14 mouse cellular contexts compared by ENCODE assay signal in genomic region chr4:24714367-24714766, GRCm38 (mm10).
DNase-seq lines count a peak whose midpoint lies in the region; ATAC-seq and TF ChIP-seq lines count a peak whose summit lies in the region.
"Had no signal": no experiment of that assay in that cellular context is flagged by ENCODE, and none has a peak within 500 bp of the region (broad histone marks: within the 10 kb centered on the region; RNA-seq: fewer than 3 reads in every experiment).

No protein-coding gene starts in this region.

- H3K27ac ChIP-seq in forebrain, embryonic 14.5 days (ENCODE audit: low read depth, low read length) = no peak overlapping the region
- no peak overlapping the region for H3K27ac ChIP-seq in forebrain, embryonic 15.5 days (replicated peaks)
- H3K27ac ChIP-seq in layer of hippocampus, adult 2 months = no peak overlapping the region
- H3K27ac ChIP-seq in MEL (ENCODE audit: control insufficient read depth, low read depth, low read length) = no peak overlapping the region
- no peak overlapping the region for H3K27ac ChIP-seq in midbrain, embryonic 16.5 days (ENCODE audit: low read length)
- H3K27ac ChIP-seq: forebrain, embryonic 10.5 days; liver, embryonic 14.5 days had no signal

- DNase-seq in forebrain, embryonic 14.5 days (ENCODE audit: low spot score) = peak; percentile 55
- DNase-seq in layer of hippocampus, adult 2 months (ENCODE audit: low spot score in 2 of 2) = no peak
- DNase-seq in layer of hippocampus, postnatal 36 days = no peak
- DNase-seq in MEL (ENCODE audit: low read depth, low spot score) = no peak
- no peak for DNase-seq in c-Kit-positive CD71-positive TER-119-positive erythroid progenitor cells, embryonic 14.5 days (ENCODE audit: low spot score)
- DNase-seq in heart, postnatal 4 days = no peak
- DNase-seq: adrenal gland, adult 8-10 months; gastrocnemius, postnatal 25 days; kidney, adult 11 months; lung, postnatal 36 days had no signal

- TF ChIP-seq CTCF in layer of hippocampus, adult 2 months (conservative IDR thresholded peaks at IDR 0.05) = peak; percentile 76
- peak in 1 of 3 experiments; percentile 20; a peak in 1 of 6 replicates for TF ChIP-seq CTCF in MEL (IDR thresholded peaks at IDR 0.05 in 2 of 3, conservative IDR thresholded peaks at IDR 0.05 in 1 of 3; ENCODE audit: control insufficient read depth in 1 of 3, insufficient read depth in 1 of 3, low read depth in 2 of 3, low read length in 3 of 3, poor library complexity in 1 of 3, severe bottlenecking in 1 of 3)

- H3K36me3 ChIP-seq in forebrain, embryonic 14.5 days (ENCODE audit: control insufficient read depth, insufficient read depth, low read length) = no peaks in the 10 kb centered on the region
- no peaks in the 10 kb centered on the region for H3K36me3 ChIP-seq in forebrain, embryonic 15.5 days
- H3K36me3 ChIP-seq in MEL (ENCODE audit: control insufficient read depth in 1 of 2, insufficient read depth in 2 of 2, low read length in 2 of 2) = no peaks in the 10 kb centered on the region
- H3K36me3 ChIP-seq in midbrain, embryonic 16.5 days (ENCODE audit: control insufficient read depth, insufficient read depth, low read length) = no peaks in the 10 kb centered on the region
- H3K36me3 ChIP-seq: forebrain, embryonic 10.5 days had no signal

- TF ChIP-seq RAD21 in MEL (IDR thresholded peaks at IDR 0.05; ENCODE audit: low read depth, low read length) = peak; percentile 30

- H3K27me3 ChIP-seq in forebrain, embryonic 14.5 days (replicated peaks; ENCODE audit: control insufficient read depth, insufficient read depth, low read length) = no peaks in the 10 kb centered on the region
- no peaks in the 10 kb centered on the region for H3K27me3 ChIP-seq in forebrain, embryonic 15.5 days
- peaks cover 0 to 2% of the 10 kb centered on the region in 2 experiments; a peak in 1 of 4 replicates for H3K27me3 ChIP-seq in MEL (ENCODE audit: control insufficient read depth in 1 of 2, insufficient read depth in 2 of 2, low read length in 2 of 2)
- H3K27me3 ChIP-seq in midbrain, embryonic 16.5 days (ENCODE audit: control insufficient read depth, insufficient read depth, low read depth, low read length) = no peaks in the 10 kb centered on the region

- H3K9me3 ChIP-seq in forebrain, embryonic 14.5 days (replicated peaks; ENCODE audit: control insufficient read depth, low read length) = no peaks in the 10 kb centered on the region
- H3K9me3 ChIP-seq in forebrain, embryonic 15.5 days = no peaks in the 10 kb centered on the region
- no peaks in the 10 kb centered on the region for H3K9me3 ChIP-seq in MEL (replicated peaks; ENCODE audit: insufficient read depth, low read length)
- no peaks in the 10 kb centered on the region for H3K9me3 ChIP-seq in midbrain, embryonic 16.5 days (replicated peaks; ENCODE audit: control insufficient read depth, low read length, poor library complexity, severe bottlenecking)
- H3K9me3 ChIP-seq: forebrain, embryonic 10.5 days had no signal

- no peaks in the 10 kb centered on the region for H3K79me2 ChIP-seq in MEL (ENCODE audit: control insufficient read depth, insufficient read depth, low read length, poor library complexity)

- TF ChIP-seq EP300 in MEL (IDR thresholded peaks at IDR 0.05; ENCODE audit: low read depth in 1 of 2, low read length in 2 of 2) = no peak

- H3K4me1 ChIP-seq in forebrain, embryonic 14.5 days (ENCODE audit: control insufficient read depth, insufficient read depth, low read length) = no peaks in the 10 kb centered on the region
- no peaks in the 10 kb centered on the region for H3K4me1 ChIP-seq in forebrain, embryonic 15.5 days
- H3K4me1 ChIP-seq in MEL (ENCODE audit: control insufficient read depth in 1 of 2, insufficient read depth in 2 of 2, low read length in 2 of 2) = no peaks in the 10 kb centered on the region
- H3K4me1 ChIP-seq in midbrain, embryonic 16.5 days (ENCODE audit: control insufficient read depth, insufficient read depth, low read length) = peaks cover 3% of the 10 kb centered on the region; the same call in 1 of the 2 replicates
- H3K4me1 ChIP-seq: forebrain, embryonic 10.5 days had no signal

- H3K4me2 ChIP-seq in forebrain, embryonic 14.5 days (ENCODE audit: low read length) = no peak overlapping the region
- no peak overlapping the region for H3K4me2 ChIP-seq in forebrain, embryonic 15.5 days (replicated peaks)
- no peak overlapping the region; the same call in 1 of the 2 replicates for H3K4me2 ChIP-seq in midbrain, embryonic 16.5 days (ENCODE audit: low read length)

- ATAC-seq in forebrain, embryonic 14.5 days = no peak
- ATAC-seq in forebrain, embryonic 15.5 days (replicated peaks) = no peak
- peak; percentile 75 for ATAC-seq in midbrain, embryonic 16.5 days

- no peak overlapping the region for H3K4me3 ChIP-seq in forebrain, embryonic 14.5 days (ENCODE audit: low read depth, low read length)
- H3K4me3 ChIP-seq in forebrain, embryonic 15.5 days = no peak overlapping the region
- H3K4me3 ChIP-seq in layer of hippocampus, adult 2 months = no peak overlapping the region
- H3K4me3 ChIP-seq in MEL (ENCODE audit: control insufficient read depth in 1 of 2, insufficient read depth in 1 of 2, low read depth in 2 of 2, low read length in 2 of 2) = no peak overlapping the region
- no peak overlapping the region for H3K4me3 ChIP-seq in midbrain, embryonic 16.5 days (ENCODE audit: low read depth, low read length)
- H3K4me3 ChIP-seq: forebrain, embryonic 10.5 days had no signal

- no peak for TF ChIP-seq POLR2A in MEL (IDR thresholded peaks at IDR 0.05; ENCODE audit: control insufficient read depth in 1 of 2, insufficient read depth in 1 of 2, low read depth in 1 of 2, low read length in 2 of 2, poor library complexity in 1 of 2)

- no peak overlapping the region for H3K9ac ChIP-seq in forebrain, embryonic 14.5 days (ENCODE audit: low read length)
- H3K9ac ChIP-seq in forebrain, embryonic 15.5 days (replicated peaks) = no peak overlapping the region
- no peak overlapping the region for H3K9ac ChIP-seq in MEL (ENCODE audit: control insufficient read depth, low read depth, low read length, poor library complexity, severe bottlenecking)
- H3K9ac ChIP-seq in midbrain, embryonic 16.5 days (ENCODE audit: low read depth, low read length) = no peak overlapping the region
- H3K9ac ChIP-seq: liver, embryonic 14.5 days had no signal

- WGBS in forebrain, embryonic 14.5 days = 84% methylated on average over 10 of the region's 10 CpGs
- 82% methylated on average over 10 of the region's 10 CpGs for WGBS in forebrain, embryonic 15.5 days
- 66% methylated on average over 10 of the region's 10 CpGs for WGBS in midbrain, embryonic 16.5 days

TF ChIP-seq in MEL, 35 proteins besides CTCF, POLR2A, EP300 and RAD21:
- TF ChIP-seq NELFE (IDR thresholded peaks at IDR 0.05; ENCODE audit: low read depth, low read length) = no peak
- TF ChIP-seq SMC3 (IDR thresholded peaks at IDR 0.05; ENCODE audit: low read depth, low read length) = peak; percentile 32
TF ChIP-seq in MEL: peak in this region for 1.
